Mouse (Mus musculus) kidney, postnatal 14 days (tissue): ENCODE measurements around the gene Egfl7.
A peak's percentile ranks its signal among the peaks of the same experiment; 100 is the strongest.

Experiments
- DNase-seq: peaks from one replicate; pipeline ENCODE4 v3.0.0; 2022; ENCODE audit warnings: mixed read lengths

Egfl7 gene

DNA sequence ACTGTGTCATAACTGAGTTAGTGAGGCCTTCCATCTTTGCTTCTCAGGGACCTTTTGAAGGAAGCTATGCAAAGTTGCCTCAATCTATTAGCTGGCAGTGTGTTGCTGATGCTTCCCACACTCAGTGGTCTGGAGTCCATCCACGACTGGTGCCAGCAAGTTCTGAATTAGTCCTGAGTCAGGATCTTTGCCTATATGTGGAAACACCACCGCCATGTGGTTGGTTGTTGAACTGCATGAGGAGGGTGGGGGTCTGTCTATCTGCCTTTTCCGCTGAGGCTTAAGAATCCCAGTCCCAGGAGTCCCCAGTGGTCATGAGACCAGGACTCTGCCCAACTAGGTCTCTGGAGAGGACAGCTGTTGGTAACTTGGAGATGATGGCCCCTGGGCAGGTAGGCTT is 9.8 kb upstream of the Egfl7 start:
- DNase-seq, result peak; percentile 78

DNA sequence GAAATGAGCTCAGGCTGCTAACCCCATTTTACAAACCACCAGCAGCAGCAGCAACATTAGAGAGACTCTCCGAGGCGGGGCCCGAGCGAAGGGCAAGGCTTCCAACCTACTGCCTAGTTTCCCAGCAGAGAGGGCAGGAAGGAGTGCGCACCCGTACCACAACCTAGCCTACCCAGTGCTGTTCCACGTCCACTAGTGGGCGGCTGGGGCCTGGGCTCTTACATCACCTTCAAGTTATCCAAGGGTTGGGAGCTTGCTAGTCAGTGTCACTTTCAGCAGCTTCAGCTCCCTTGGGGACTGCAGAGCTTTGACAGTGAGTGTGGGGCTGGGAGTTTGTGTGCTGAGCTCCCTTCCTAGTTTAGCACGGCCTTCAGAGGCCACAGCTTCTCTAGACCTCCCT is 8.4 kb upstream of the Egfl7 start:
- peak; percentile 59 for DNase-seq

DNA sequence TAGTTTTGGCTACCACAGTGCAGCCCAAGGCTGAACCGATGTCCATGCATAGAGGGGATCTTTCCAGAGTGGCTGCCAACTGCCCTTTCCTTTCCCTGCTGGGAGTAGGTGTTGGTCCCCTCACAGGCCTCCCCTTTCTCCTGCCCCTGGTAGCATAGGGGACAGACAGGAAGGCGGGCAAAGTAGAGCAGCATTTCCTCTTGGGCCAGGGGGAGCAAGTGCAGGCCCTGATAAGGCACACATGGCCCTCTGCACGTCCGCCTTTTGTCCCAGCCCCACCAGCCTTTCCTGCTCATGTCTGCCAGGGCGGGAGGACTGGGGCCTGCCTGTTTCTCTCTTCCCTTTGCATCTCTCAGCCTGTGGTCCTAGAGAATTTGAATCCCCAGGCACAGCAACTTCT is 8.0 kb upstream of the Egfl7 start:
- peak; percentile 79 for DNase-seq

DNA sequence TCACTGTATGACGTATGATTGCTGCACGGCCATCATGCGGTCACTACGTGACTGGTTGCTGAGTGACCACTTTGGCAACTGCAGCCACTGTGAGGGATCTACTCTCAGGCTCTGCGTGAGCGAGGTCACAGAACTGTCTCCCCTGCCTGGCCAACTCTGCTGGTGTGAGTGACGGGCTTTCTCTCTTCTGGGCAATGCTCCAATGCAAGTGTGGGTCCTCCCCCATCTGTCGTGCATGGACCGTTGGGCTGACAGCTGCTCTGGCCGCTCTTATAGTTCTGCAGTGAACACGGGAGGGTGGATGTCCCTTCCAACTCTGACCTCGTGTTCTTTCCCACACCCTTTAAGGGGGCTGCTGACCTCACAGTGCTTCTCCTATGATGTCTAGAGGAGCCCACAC is 6.4 kb upstream of the Egfl7 start:
- DNase-seq, result peak; percentile 84

DNA sequence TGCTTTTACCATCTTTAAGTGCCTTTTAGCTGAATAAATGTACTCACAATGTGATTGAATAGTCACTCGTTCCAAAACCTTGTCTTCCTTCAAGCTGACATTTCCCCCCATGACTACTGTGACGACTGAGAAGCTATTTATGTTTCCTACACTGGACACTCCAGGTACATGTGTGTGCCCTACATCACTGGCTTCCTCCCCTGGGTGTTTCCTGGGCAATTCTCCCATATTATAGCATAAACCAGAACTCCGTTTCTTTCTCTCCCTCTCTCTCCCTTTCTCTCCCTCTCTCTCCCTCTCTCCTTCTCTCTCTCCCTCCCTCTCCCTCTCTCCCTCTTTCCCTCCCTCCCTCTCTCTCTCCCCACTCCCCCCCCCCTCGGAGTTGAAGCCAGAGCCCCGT is 6.0 kb upstream of the Egfl7 start:
- no peak for DNase-seq

DNA sequence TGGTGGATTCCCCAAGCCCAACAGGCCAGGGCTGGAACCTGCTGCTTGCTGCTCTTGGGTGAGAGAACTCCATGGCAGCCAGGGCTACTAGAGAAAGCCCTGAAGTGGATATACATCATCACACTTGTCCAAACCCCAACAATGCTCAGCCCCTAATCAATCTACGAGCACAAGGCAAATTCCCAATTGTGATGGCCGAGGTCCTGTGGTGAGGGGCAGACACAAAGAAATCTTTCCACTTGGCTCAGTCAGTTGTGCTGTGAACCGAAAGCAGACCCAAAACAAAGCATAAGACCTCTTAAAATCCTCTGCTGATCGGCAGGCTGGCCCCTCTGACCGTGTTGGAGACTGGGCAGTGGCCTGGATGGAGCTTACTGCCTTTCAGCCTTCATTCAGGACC is 5.0 kb upstream of the Egfl7 start:
- no peak for DNase-seq

DNA sequence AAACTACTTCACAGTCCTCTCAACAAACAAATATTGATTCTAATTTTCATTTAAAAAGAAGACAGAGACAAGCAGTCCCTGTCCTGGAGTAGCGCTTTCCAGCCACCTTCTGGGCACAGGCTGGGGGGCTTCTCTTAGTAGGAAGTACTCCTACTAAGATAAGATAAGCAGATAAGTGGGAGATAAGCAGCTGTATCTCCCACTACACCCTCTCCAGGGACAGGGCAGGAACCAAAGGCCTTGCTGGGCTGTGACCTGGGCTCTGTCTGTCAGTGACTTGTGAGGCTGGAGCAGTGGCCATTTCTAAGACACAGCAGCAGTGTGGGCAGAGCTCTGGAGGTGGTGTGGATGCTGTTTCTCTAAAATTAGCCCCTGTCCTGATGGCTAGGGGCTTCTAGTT is 4.4 kb upstream of the Egfl7 start:
- no peak for DNase-seq

DNA sequence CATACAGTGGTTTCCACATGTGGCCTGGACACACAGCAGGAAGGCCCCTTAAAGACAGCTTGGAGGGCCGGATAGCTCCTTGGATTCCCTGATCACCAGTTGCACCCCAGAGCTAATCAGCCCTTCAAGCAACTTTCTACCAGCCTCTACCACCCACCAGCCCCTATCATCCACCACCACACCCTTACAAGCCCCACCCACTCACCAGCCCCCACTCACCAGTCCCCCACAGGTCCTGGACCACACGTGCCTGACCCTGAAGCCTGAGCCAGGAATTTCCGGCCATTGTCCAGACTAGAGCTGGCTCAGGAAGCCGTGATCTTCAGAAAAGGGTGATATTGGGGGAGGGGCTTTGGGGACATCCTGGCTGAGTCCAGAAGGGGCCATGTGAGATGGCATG is 3.9 kb upstream of the Egfl7 start:
- DNase-seq, result peak; percentile 83

DNA sequence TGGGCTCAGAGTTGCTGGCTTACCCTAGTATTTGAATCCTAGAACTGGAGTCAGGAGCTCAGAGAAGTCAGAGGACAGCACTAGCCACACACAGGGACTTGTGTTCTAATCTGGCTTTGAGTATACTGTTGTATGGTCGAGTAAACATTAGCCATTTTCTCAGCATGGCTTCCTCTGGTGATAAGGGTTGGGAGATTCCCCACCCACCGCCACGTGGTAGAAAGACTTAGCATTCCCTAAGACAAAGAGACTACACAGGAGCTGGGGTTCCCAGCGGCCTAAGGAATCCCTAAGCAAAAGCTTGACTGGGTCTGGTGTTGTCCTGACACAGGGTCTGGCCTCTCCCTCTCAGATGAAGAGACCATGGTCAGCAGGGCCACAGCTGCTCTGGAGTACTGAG is 3.4 kb upstream of the Egfl7 start:
- DNase-seq, result no peak

DNA sequence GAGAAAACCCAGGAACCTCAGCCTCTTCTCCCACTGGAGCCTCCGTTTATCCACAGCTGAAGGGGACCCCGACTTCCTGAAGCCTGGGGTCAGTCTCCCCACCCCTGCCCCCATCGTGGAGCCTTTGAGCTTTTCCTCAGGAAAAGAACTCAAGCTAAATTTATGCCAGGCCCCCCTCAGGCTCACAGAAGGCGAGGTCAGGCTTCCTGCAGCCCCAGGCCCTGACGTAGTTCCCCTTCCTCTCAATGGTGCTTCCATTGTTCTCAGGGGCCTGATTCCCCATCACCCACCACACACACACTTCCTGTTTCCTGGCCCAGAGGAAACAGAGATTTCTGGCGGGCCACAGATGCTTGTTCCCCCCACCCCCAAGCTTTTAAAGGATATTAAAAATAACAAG is 1.4 kb upstream of the Egfl7 start:
- DNase-seq, result peak; percentile 85

DNA sequence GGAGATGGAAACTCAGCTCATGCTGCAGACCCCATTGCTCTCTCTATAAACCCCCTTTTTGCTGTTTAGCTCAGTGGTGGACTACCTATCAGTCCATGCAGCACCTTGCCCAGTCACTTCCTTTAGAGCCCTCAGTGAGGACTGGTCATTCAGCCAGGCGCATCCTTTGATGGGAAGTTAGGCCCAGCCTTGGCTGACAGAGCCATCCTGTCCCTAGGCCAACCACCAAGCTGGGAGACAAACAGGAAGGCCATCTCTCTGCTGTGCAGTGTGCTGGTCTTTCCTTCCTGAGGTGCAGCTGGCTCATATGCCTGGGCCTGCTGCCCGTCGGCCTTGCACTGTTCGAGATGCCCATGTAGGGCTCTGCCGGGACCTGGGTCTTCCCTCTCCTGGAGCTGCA is 937 bp downstream of the Egfl7 start:
- peak; percentile 61 for DNase-seq

DNA sequence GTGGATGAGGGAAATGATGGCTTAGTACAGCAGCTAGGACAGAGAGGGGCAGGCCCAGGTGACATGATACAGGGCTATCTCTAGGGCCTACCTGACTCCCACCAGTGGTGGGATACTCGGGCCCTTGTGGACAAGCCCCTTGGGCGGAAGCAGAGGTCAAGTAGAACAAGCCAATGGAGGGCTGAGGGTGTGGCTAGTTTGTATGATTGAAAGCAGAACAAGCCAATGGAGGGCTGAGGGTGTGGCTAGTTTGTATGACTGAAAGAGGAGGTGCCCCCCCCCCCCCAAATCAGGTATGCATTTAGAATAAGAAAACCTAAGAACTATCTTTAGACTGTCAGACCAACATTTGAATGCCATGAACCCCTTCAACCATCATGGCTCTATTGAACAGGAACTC is 2.4 kb downstream of the Egfl7 start:
- peak; percentile 66 for DNase-seq

DNA sequence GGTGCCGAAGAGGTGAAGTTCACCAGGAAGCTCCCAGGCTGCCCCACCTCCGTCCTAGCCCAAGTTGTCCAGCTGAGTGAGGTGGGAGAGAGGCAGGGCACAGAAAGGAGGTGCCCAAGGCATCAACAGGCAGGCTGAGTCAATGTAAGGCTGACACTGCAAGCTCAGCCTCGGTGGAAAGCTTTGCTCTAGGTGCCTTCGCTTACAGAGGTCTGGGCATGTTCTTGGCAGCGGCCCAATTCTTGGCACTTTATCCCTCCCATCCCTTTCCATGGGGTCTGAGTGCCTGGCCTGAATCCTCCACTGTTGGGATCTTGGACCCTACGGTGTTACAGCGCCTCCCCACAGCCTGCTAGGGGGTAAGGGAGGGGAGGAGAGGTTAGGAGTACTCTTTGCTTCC is 2.9 kb downstream of the Egfl7 start:
- DNase-seq, result no peak

DNA sequence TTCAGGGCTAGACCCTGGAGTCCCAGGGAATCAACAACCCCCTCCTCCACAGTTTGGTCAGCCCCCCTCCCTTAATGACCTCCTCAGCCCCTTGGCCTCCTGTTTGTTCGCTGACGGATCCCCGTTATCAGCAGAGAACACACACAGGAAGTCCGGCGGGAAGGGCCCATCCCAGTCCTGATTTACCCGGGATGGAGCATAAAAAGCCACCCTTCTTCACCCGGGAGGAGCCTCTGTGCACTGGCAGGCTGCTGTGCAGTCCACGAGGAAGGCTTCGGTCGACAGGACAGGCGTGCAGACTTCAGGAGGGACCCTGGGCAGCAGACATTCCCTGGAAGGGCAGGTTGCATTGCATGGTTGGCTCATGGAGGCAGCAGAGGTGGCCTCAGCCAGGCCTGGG is 3.8 kb downstream of the Egfl7 start:
- peak; percentile 85 for DNase-seq

DNA sequence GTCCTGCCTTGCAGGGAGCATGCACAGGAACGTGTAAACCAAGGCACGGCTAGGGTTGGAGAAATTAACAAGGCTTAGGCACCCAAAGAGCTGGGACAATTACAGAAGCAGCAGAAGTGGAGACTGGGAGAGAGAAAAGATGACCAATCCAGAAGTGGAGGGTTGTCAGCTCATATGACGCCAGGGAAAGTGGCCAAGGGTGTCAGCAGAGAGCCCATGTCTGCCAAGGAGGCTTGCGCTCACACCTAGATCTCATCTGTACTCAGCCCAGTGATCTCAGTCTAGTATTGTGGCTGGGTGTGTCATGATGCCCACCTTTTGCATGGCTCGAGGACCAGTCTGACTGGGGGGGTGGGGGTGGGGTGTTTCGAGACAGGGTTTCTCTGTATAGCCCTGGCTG is 5.9 kb downstream of the Egfl7 start:
- DNase-seq, result no peak

DNA sequence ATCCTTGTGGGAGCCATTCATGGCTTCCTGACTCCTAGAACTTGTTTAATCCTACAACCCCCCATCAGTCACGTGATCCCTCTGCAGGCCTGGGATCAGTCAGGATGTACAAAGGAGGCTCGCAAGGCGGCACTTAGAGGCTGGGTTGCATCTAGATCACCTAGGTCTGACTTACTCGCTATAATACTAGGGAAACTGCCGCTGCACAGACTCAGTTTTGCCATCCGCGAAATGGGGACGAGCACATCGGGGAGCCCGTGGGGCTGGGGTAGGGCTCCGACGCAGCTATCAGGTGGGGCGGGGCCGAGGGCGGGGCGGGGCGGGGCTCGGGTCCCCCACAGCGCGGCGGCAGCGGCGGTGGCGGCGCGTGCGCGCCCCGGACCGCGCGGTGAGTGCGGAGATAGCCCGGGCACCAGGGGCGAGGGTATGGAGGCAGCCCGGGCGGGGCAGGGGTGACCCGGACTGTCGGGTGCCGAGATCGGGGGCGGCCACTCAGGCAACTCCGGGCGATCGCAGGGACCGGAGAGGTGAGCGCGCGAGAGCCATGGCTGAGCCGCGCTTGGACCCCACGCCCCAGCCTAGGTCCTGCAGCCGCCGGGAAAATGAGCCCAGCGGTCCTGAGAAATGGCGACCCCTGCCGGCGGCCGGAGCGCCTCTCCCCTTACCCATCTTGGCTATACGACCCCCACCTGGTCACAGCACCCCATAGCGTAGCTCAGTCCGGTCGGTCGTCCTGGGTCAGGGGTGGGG is 6.7 kb downstream of the Egfl7 start, which contains the start of gene Gm20532:
Gene Gm20532 (plus strand): TSS at position 346 of the 750 bp plus-strand sequence.
- peak; percentile 76 for DNase-seq

DNA sequence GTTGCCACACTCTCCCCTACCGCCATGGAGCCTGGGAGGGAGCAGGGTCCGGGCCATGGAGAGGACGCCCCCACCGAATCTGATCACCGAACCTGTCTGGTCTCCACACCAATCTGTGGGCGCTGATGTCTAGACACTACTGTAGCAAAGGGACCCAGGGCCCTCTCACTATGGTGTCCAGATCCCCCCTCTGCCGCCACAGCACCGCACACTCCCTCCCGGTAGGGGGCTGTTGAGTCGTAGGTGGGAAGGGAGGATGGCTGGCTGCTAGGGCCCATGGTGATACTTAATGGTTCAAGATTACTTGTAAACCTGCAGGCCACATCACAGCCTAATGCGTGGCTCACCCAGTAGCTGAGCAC is 7.2 kb downstream of the Egfl7 start:
- no peak for DNase-seq

DNA sequence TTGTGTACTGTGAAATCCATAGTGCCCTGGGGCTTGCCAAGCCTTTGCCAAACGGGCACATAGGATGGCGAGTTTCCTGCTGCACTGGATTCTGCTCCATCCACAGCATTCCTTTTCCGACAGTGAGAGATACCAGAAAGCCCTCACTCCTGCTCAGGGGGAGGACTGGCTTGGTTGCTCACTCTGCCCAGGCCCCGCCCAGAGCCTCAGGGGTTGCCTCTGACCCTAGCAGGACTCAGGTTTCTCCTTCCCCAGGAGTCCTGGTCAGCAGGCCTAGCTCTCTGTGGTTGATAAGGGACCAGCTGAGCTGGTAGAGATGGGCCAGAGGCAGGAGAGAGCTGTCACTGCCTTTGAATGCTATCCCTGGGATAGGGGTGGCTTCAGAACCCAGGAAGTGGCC is 8.8 kb downstream of the Egfl7 start:
- no peak for DNase-seq

DNA sequence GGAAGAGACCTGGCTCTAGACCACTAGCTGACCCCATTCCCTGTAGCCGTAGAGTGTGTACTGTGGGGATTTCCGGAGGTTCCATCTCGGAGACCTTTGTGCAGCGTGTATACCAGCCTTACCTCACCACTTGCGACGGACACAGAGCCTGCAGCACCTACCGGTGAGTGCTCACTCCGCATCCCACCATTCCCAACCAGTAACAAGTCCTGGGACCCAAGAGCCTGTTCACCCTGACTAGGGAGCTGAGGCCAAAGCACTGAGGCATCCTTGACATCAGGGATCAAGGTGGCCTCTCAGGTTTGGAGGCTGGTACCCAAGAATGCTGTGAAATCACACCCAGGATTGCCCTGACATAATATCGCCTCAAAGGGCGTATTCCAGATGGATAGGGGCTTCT is 9.5 kb downstream of the Egfl7 start:
- DNase-seq, result no peak

DNA sequence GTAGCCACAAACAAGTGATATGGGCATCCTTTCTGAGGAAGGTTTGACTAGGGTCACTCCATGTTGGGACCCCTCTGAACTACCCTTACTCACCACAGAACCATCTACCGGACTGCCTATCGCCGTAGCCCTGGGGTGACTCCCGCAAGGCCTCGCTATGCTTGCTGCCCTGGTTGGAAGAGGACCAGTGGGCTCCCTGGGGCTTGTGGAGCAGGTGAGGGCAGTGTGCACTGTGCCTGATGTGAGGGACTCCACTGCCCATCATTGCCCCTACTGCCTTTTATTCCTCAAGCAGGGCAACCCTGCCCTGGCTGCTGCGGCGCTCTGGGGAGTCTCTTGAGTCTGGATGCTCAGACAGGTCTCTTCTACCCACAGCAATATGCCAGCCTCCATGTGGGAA is 10.5 kb downstream of the Egfl7 start:
- no peak for DNase-seq

DNA sequence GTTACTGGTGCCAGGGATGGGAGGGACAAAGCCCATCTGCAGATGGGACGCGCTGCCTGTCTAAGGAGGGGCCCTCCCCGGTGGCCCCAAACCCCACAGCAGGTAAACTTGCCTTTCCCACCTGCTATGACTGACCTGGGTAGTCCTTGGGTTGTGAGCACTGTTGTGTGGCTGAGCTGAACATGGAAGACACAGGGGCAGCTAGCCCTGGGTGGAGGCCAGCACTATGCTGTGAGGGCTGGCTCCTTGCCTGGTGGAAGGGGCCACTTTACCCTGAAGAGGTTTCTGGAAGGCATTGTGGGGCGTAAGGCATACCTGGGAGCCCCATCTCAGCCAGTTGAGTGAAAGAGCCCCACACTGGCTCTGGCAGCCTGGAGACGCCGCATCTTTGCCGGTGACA is 11.1 kb downstream of the Egfl7 start:
- no peak for DNase-seq

DNA sequence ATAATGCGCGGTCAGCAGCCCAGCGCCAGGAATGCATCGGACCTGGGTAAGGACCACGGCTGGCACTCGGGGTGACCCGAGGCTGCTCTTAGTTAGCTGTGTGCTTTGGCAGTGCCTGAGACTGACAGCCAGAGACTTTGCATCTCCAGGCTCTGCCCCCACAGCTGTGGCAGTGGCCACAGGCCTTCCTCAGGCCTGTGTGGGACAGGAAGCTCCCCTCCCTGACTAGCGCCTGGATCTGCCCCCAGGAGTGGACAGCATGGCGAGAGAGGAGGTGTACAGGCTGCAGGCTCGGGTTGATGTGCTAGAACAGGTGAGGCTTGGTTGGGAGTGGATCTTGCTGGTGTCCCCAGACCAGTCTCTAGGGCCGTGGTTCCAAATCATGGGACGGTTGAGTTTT is 11.6 kb downstream of the Egfl7 start:
- DNase-seq, result no peak

DNA sequence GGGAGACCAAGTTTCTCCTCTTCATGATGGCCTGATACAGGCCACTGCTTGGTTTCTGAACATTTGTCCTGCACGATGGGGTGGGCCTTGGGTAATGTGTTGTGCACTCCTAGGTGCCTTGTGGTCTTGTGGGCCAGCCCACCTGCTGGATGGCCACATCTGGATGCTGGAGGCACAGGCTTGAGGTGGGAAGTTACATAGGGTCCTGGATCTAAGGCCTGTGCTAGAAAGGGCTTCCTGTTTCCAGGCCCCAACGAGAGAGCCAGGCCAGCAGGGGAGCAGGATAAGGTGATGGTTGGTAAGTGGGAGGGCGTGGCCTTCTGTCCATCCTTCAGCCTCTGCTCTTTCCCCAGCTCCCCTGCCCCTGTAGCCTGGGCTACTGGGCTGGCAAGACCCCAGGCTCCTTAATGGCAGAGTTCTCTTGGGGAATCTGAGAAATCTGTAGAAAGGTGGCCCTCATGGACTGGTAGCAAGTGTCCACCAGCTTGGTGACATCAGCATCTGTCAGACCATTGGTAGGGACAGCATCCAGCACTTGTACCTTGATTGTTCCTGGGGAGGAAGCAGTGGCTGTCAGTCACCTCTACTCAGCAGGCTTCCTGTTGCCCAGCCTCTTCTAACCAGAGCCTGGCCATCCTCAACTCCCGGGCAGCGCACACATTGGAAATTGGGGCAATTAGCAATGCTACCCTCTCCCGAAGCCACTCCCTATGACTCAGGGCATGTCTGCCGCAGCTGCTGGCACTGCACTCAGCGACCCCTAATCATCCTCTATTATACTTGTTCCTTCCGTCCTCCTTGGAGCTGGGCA is 13.6 kb downstream of the Egfl7 start:
- no peak for DNase-seq

DNA sequence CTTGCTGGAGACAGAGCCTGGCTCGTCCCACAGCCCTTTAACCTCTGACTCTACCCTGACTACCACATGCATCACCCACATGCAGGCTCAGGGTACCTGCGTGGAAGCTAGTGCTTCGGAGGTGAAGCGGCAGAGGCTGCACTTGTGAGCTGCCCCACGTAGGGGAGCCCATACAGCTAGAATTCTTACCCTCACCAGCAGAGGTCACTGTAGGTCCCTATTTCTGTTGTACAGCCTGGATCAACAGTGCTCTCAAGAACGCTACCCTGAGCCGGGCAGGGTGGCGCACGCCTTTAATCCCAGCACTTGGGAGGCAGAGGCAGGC is 14.2 kb downstream of the Egfl7 start:
- peak; percentile 81 for DNase-seq

DNA sequence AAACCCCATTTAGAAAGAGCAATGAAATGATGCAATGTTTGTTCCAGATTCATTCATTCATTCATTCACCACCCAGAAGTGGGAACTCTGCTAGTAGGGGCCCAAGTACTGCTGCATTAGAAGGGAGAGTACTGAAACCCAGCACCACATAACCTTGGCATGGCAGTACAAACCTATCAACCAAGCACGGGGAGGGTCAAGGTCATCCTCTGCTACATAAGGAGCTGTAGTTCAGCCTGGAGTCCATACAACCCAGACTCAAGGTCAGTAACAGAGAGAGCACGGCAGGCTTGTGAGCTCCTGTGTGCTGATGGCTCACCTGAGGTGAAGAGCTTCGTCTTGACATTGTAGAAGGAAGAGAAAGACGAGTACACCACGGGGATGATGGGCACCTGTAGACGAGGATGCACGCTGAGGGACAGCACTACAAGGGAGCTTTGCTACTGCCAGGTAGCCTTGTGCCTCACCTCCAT is 14.7 kb downstream of the Egfl7 start:
- DNase-seq, result peak; percentile 51
